Mouse (Mus musculus) liver, embryonic 11.5 days (tissue): ENCODE data around the gene Zfhx3. TPM values are rescaled to one million over a fixed set of nuclear protein-coding genes. Genes with fewer than 3 reads are reported as not detected.

Experiments used
- ATAC-seq: fragments of 200-750 bp; cut with Nextera tagmentation; replicated peaks from 2 replicates; pipeline ENCODE4 v1.8.0; 2017; ENCODE audit warnings: moderate number of reproducible peaks, mild to moderate bottlenecking, moderate TSS enrichment, moderate library complexity; ENCODE audit not compliant: low FRiP score
- DNase-seq: peaks from one replicate; pipeline ENCODE4 v3.0.0-alpha.2; 2017; ENCODE audit warnings: low spot score
- H3K27ac ChIP-seq: fragments of 300-500 bp; sonication (generic); 2 replicates; pipeline ENCODE4 v1.5.1; 2014; ENCODE audit warnings: mild to moderate bottlenecking, low read depth, low read length, control low read depth
- H3K27me3 ChIP-seq: fragments of 300-500 bp; sonication (generic); replicated peaks from 2 replicates; pipeline ENCODE4 v1.6.1; 2014; ENCODE audit warnings: low read length, mixed read lengths; ENCODE audit not compliant: control insufficient read depth, insufficient read depth
- H3K36me3 ChIP-seq: fragments of 300-500 bp; sonication (generic); 2 replicates; pipeline ENCODE4 v1.6.1; 2014; ENCODE audit warnings: mild to moderate bottlenecking, low read length, moderate library complexity, mixed read lengths; ENCODE audit not compliant: control insufficient read depth, insufficient read depth
- H3K4me1 ChIP-seq: fragments of 300-500 bp; sonication (generic); replicated peaks from 2 replicates; pipeline ENCODE4 v1.6.1; 2014; ENCODE audit warnings: low read length, mixed read lengths; ENCODE audit not compliant: control insufficient read depth, insufficient read depth
- H3K4me2 ChIP-seq: fragments of 300-500 bp; sonication (generic); 2 replicates; pipeline ENCODE4 v1.6.1; 2014; ENCODE audit warnings: mild to moderate bottlenecking, control low read depth, moderate library complexity
- H3K4me3 ChIP-seq: fragments of 300-500 bp; sonication (generic); 2 replicates; pipeline ENCODE4 v1.5.1; 2014; ENCODE audit warnings: low read depth, low read length, control low read depth
- H3K9ac ChIP-seq: fragments of 300-500 bp; sonication (generic); 2 replicates; pipeline ENCODE4 v1.6.1; 2014; ENCODE audit warnings: low read depth, low read length, control low read depth
- H3K9me3 ChIP-seq: fragments of 300-500 bp; sonication (generic); 2 replicates; pipeline ENCODE4 v1.6.1; 2016; ENCODE audit warnings: low read length, inconsistent platforms, mixed read lengths; ENCODE audit not compliant: control insufficient read depth
- WGBS: fragments of 180-500 bp; shearing (Covaris S2); extraction: QIAGEN DNeasy Blood & Tissue Kit; methylation state at CpG from one replicate; pipeline ENCODE4 v1.1.7; 2014; 5-methylcytosine and 5-hydroxymethylcytosine counted together
- polyA plus RNA-seq: library from polyadenylated mRNA; unstranded; fragments of >200 nt; fragmentation: Nextera tagmentation; extraction: Ambion mirVana; gene quantifications from 2 replicates; pipeline ENCODE4 v1.2.1, GENCODE M21; 2014

Zfhx3 gene
- polyA plus RNA-seq, 1 experiment from 2014 or later, result 6.1 TPM

- H3K4me1 ChIP-seq, result peaks cover 53% of the 10 kb centered on the region
Observed at GRCm38 (mm10) chr8:108723636-108724035, 781.2 kb downstream of the Zfhx3 start.

GRCm38 (mm10) chr8:108724818-108725506 lies 782.5 kb downstream of the Zfhx3 start:
- Histone ChIP-seq H3K9me3 (no peaks in the 10 kb centered on the region), H3K4me2 (peak overlapping the region; percentile 37), H3K27ac (no peak overlapping the region; the same call in 1 of the 2 replicates), H3K4me3 (no peak overlapping the region), H3K36me3 (no peaks in the 10 kb centered on the region), H3K27me3 (no peaks in the 10 kb centered on the region), H3K4me1 (peaks cover 66% of the 10 kb centered on the region), H3K9ac (no peak overlapping the region)
- peak; percentile 87 for ATAC-seq
- 15% methylated on average over 11 of the region's 11 CpGs for WGBS
- no peak for DNase-seq

More at GRCm38 (mm10) chr8:108723636-108724035, 781.2 kb downstream of the Zfhx3 start:
- no peak for DNase-seq
- no peak for ATAC-seq
- no peaks in the 10 kb centered on the region for H3K36me3 ChIP-seq
- no peak overlapping the region for H3K27ac ChIP-seq
- H3K4me3 ChIP-seq, result no peak overlapping the region
- H3K9me3 ChIP-seq, result no peaks in the 10 kb centered on the region
- H3K27me3 ChIP-seq, result no peaks in the 10 kb centered on the region
- no peak overlapping the region for H3K4me2 ChIP-seq
- no peak overlapping the region for H3K9ac ChIP-seq
- 67% methylated on average over 11 of the region's 11 CpGs for WGBS

- H3K4me2 ChIP-seq, result no peak overlapping the region
- WGBS, result 74% methylated on average over 10 of the region's 10 CpGs
- peaks cover 71% of the 10 kb centered on the region for H3K4me1 ChIP-seq
- H3K9me3 ChIP-seq, result no peaks in the 10 kb centered on the region
- H3K27ac ChIP-seq, result no peak overlapping the region
- H3K36me3 ChIP-seq, result no peaks in the 10 kb centered on the region
- DNase-seq, result no peak
- no peak overlapping the region for H3K4me3 ChIP-seq
- no peak for ATAC-seq
- H3K9ac ChIP-seq, result no peak overlapping the region
- no peaks in the 10 kb centered on the region for H3K27me3 ChIP-seq
Observed at GRCm38 (mm10) chr8:108725631-108726030, 783.2 kb downstream of the Zfhx3 start.

- H3K36me3 ChIP-seq, result no peaks in the 10 kb centered on the region
- 33% methylated on average over 12 of the region's 12 CpGs for WGBS
- no peak overlapping the region for H3K27ac ChIP-seq
- no peaks in the 10 kb centered on the region for H3K9me3 ChIP-seq
- H3K4me2 ChIP-seq, result no peak overlapping the region
- no peak overlapping the region for H3K4me3 ChIP-seq
- peaks cover 73% of the 10 kb centered on the region for H3K4me1 ChIP-seq
- ATAC-seq, result no peak
- H3K9ac ChIP-seq, result no peak overlapping the region
- no peaks in the 10 kb centered on the region for H3K27me3 ChIP-seq
- DNase-seq, result no peak
Observed at GRCm38 (mm10) chr8:108726541-108727241, 784.2 kb downstream of the Zfhx3 start.

- no peak overlapping the region for H3K9ac ChIP-seq
- no peaks in the 10 kb centered on the region for H3K36me3 ChIP-seq
- H3K4me1 ChIP-seq, result peaks cover 59% of the 10 kb centered on the region
- ATAC-seq, result no peak
- H3K9me3 ChIP-seq, result no peaks in the 10 kb centered on the region
- H3K27ac ChIP-seq, result no peak overlapping the region
- H3K27me3 ChIP-seq, result no peaks in the 10 kb centered on the region
- no peak for DNase-seq
- H3K4me2 ChIP-seq, result no peak overlapping the region
- H3K4me3 ChIP-seq, result no peak overlapping the region
- WGBS, result 47% methylated on average over 2 of the region's 2 CpGs
Observed at GRCm38 (mm10) chr8:108729169-108729568, 786.7 kb downstream of the Zfhx3 start.

- no peak for DNase-seq
- no peaks in the 10 kb centered on the region for H3K36me3 ChIP-seq
- H3K4me2 ChIP-seq, result no peak overlapping the region
- H3K4me1 ChIP-seq, result peaks cover 53% of the 10 kb centered on the region
- H3K4me3 ChIP-seq, result no peak overlapping the region
- no peaks in the 10 kb centered on the region for H3K9me3 ChIP-seq
- H3K27me3 ChIP-seq, result no peaks in the 10 kb centered on the region
- ATAC-seq, result no peak
- WGBS, result 23% methylated on average over 12 of the region's 12 CpGs
- no peak overlapping the region for H3K9ac ChIP-seq
- H3K27ac ChIP-seq, result no peak overlapping the region
Observed at GRCm38 (mm10) chr8:108729667-108730329, 787.4 kb downstream of the Zfhx3 start.

GRCm38 (mm10) chr8:108730907-108731440 lies 788.5 kb downstream of the Zfhx3 start:
- ATAC-seq (no peak), DNase-seq (no peak)
- Histone ChIP-seq H3K4me2 (no peak overlapping the region), H3K27me3 (no peaks in the 10 kb centered on the region), H3K9me3 (no peaks in the 10 kb centered on the region), H3K4me3 (no peak overlapping the region), H3K27ac (no peak overlapping the region), H3K9ac (no peak overlapping the region), H3K36me3 (no peaks in the 10 kb centered on the region), H3K4me1 (peaks cover 48% of the 10 kb centered on the region)
- WGBS, result 52% methylated on average over 9 of the region's 9 CpGs

GRCm38 (mm10) chr8:108732500-108732899 lies 790.1 kb downstream of the Zfhx3 start:
- H3K4me2 ChIP-seq, result no peak overlapping the region
- no peaks in the 10 kb centered on the region for H3K9me3 ChIP-seq
- ATAC-seq (no peak), DNase-seq (no peak)
- H3K27ac ChIP-seq, result no peak overlapping the region
- H3K4me1 ChIP-seq, result peaks cover 53% of the 10 kb centered on the region
- H3K27me3 ChIP-seq, result no peaks in the 10 kb centered on the region
- no peak overlapping the region for H3K9ac ChIP-seq
- no peaks in the 10 kb centered on the region for H3K36me3 ChIP-seq
- no peak overlapping the region for H3K4me3 ChIP-seq
- 48% methylated on average over 11 of the region's 11 CpGs for WGBS
